Mouse (Mus musculus) CD4-positive, CD25-positive, alpha-beta regulatory T cell, adult 2 months (primary cell): ENCODE data around the gene Fahd1.

Experiments
- DNase-seq: peaks from one replicate; pipeline ENCODE4 v3.0.0-alpha.2; 2012; ENCODE audit warnings: low read depth, low spot score

Fahd1 gene

DNA sequence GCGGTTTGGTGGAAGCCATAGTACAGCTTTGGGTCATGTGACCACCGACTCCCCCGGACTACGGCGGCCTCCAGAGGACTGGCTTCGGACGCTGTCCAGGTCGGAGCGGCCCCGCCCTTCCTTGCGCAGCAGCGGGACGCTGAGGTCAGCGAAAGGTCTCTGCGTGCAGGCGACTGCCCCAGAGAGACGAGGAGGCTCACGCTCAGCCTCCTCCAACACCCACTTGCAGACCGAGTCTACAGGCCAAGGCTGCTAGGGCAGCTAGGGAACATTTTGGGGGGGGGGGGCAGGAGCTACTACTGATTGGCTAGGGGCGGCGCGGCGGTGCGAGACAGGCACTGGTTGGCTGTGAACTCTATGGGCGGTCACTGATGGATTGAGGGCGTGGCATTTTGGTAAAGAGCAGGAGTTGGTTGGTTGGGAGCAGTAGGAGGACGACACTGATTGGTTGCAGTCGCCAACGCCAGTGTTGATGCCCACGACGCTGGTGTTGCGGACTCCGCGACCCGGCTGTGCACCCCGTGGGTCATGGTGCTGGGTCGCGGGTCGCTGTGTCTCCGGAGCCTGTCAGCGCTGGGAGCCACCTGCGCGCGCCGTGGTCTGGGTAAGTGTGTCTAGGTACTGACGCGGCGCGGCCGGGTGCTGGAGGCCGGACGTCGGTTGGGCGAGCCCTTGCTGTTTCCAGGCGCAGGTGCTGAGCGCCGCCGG is at the start of gene Fahd1:
Gene Fahd1 (minus strand): TSS at position 300 of the 708 bp plus-strand sequence.
- DNase-seq, result peak; percentile 98

DNA sequence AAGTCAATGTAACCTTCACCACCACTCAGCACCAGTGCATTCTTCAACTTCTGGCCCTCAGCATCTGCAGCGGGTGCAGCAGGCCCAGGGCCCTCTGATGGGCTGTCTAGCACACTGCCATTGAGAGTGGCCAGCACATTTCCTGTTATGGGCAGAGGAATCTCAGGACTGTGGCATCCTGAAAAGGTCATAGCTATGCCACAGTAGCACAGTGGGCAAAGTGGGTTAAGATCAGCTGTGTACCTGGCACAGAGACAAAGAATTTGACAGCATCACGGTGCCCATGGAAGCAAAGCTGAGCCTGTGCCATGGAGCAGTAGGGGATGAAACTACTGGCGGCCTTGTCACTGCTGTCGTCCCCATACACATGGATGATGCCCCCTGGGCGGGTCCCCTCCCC is 49.0 kb upstream of the Fahd1 start:
- no peak for DNase-seq

DNA sequence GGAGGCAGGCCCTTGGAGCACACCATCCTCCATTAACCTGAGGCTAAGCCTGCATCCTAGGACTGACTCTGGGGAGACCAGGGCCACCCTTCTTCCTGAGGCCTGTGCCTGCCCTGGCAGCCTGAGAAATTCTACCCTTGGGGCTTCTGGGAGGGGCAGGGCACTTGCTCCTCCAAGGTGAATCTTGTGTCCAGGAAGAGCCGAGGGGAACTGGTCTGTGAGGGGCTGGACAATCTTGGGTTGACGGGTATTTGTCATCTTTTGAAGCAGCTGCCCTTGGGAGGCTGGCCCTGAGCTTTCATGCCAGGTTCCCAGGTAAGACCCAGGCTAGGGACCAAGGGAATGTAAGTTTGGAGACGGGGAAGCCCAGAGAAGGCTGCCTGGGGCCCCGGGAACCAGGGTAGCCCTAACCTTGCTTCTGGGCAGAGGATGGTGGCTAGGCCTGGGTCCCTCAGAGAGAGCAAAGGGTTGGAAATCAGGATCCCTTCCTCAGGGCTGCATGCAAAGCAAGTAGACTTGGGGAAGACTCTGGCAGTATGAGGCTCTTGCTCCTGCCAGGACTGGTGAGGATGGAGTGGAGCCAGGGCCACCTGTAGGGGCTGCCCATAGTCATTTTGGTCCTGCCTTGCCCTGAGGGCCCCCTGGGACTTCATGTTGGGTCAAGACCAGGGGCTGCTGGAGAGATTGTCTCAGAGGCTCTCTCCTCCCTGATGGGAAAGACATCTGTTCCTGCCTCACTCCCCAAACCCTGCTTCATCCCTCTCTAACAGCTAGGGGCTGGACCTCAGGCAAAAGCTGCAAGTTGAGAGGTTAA is 48.1 kb upstream of the Fahd1 start:
- no peak for DNase-seq

DNA sequence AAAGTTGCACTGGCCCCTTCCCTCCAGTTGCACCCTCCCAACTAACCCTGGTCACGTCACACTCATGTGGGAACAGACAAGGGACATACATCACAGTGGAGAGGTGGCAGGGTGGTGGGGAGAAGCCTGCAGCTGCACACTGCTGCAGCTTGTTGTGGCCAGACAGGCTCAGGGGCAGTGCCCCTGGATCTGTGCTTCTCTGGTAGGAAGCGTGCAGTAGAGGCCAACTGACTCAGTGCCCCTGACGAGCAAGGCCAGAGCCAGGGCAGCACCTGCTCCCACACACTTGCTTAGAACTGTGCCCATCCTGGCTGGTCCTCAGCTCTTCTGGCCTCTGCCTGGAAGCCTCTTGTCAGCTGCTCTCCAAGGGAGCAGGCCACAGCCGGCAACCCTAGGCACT is 47.4 kb upstream of the Fahd1 start:
- DNase-seq, result no peak

DNA sequence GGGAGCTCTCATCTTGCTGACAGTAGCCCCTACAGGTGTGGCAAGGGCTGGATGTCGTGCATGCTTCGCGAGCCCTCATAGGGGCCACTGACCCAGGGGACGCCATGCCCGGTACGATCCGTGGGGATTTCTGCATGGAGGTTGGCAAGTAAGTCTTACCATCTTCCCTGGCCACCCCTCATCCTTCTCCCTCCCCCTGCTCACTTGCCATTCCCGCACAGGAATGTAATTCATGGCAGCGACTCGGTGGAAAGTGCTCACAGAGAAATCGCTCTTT is 46.8 kb upstream of the Fahd1 start:
- no peak for DNase-seq

DNA sequence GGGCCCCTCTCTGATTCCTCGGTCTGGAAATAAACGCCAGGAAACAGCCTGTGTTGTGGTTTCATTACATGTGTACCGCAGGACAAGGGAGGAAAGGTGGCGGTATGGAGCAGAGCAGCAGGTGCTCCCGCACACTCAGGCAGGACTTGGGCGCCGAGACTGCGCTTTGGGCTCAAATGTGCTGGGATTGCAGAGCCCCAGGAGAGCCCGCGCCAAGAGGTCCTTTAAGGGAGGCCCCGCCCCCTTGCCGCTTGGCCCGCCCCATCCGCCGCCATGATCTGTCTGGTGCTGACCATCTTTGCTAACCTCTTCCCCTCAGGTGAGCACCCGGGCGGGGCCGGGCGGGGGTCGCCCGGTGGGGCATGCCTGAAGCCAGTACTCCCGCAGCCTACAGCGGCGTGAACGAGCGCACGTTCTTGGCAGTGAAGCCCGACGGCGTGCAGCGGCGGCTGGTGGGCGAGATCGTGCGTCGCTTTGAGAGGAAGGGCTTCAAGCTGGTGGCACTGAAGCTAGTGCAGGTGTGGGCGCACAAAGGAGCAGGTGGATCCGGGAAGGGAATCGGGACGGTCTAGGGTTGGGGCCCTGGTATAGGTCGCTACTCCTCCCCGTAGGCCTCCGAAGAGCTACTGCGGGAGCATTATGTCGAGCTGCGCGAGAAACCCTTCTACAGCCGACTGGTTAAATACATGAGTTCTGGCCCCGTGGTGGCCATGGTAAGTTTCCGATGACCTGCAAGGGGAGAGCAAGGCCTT is 46.3 kb upstream of the Fahd1 start, which contains the start of gene Nme3:
Gene Nme3 (plus strand): TSS at position 260 of the 752 bp plus-strand sequence.
- peak; percentile 80 for DNase-seq

DNA sequence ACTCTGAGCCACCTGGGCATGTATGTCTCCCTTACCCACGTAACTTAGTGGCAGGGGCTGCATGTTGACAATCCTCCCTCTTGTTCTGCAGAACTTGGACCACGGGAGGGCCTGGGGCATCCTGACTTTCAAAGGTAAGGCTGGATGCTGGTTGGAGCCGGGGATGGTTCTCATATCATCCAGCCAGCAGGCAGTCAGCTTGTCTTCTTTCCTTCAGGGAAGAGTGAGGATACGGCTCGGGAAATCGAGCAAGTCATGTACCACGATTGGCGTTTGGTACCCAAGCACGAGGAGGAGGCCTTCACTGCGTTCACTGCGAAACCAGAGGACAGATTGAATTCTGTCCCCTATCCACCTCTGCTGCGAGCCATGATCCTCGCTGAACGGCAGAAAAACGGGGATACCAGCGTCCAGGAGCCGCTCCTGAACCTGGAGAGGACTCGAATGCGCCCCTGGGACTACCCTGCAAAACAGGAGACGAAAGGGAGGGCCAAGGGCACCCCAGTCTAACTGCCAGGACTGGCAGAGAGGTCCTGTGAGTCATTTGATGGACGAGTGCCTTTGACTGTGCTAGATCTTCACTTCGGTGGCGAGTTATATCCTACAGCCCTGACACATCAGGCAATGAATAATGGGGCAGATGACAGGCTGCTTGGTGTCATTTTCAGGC is 45.5 kb upstream of the Fahd1 start:
- no peak for DNase-seq

DNA sequence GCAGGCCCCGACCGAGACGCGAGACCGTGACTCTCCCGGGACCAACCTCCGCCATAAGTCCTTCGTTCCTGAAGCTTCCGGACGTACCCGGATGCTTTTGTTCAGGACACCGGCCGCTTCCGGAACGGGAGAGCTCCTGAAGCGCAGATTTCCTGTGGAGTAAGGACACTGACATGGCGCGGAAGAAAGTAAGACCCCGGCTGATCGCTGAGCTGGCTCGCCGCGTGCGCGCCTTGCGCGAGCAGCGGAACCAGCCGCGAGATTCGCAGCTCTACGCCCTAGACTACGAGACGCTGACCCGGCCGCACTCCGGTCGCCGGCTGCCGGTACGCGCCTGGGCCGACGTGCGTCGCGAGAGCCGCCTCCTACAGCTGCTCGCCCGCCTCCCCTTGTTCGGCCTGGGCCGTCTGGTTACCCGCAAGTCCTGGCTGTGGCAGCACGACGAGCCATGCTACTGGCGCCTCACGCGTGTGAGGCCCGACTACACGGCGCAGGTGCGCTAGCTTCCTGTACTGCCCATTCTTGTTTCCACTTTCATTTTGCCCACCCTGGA is 44.9 kb upstream of the Fahd1 start, which contains the start of the genes Eme2 and Mrps34:
Gene Eme2 (minus strand): TSS at position 93 of the 553 bp plus-strand sequence.
Gene Mrps34 (plus strand): TSS at position 122 of the 553 bp plus-strand sequence.
- peak; percentile 85 for DNase-seq

DNA sequence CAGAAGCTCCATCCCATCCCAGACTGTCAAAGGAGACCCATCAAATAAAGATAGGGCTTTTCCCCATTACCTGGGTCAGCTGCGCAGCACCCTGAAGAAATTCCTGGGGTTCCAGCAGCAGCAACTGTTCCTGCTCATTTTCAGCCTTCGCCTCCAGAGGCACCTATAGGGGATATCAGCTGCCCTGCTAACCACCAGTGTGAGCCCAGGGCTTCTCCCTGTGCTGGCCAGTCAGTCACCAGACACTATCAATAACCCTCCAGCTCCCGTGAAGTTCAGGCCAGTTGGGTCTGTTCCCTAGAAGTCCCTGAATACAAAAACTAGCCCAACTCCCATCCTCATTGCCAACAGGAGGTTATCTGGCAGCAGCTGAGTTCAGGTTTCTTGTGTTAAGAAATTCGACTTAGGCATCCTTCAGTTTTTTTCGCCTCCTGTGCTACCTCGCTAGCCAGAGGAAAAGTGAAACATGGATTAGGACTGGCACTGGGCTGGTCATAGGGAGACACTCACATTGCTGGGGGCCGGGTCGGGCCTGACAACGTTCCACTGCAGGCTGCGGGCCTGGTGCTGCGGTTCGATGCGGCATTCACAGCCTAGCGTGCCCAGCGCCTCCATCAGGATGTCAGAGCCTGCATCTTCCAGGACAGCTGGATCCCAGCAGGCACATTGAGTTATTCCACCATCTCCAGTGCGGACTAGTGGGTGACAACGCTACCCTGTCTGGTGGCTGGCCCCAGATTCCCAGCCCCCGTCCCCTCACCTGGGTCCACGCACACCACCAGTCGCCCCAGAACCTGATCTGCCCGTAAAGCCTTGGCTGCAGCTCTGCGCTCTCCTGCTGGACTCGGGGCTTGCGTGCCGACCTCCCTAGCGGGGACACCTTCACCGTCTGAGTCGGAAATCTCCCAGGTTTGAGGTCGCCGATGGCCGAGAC is 44.2 kb upstream of the Fahd1 start:
- DNase-seq, result no peak

DNA sequence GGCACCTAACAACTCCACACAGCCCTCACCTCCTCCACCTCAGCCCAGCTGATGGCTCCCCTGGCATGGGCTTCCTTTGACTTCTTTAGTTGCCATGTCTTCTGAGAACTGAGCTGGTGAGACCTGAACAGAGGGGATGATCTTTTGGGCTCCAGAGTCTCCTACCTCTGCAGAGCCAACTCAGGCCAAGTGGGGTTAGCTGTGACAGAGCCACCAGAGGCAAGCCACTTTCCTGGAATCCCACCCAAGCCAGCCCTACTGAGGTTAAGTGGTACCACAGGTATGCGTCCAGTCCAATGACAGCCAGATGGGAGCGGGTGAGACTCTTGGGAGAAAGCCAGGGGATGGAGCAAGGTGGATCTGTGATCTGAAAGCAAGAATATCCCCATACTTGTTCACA is 43.1 kb upstream of the Fahd1 start:
- DNase-seq, result no peak

DNA sequence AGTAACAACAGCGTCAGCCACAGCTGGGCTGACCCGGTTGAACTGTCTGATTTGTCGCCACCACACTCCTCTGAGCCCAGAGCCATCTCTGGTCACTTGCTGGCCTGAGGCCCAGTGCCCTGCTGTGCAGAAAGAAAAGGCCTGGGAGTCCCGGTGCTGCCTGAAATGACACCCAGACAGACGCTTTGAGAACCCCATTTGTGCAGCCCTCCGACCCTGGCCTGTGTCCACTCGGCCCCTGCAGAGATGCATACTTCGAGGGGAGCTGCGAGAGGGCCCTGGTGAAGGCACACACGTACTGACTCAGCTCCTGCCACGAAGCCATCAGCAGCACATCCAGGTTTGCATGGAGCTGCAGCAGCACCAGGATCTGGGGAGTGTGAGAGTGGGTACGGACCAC is 42.6 kb upstream of the Fahd1 start:
- no peak for DNase-seq

DNA sequence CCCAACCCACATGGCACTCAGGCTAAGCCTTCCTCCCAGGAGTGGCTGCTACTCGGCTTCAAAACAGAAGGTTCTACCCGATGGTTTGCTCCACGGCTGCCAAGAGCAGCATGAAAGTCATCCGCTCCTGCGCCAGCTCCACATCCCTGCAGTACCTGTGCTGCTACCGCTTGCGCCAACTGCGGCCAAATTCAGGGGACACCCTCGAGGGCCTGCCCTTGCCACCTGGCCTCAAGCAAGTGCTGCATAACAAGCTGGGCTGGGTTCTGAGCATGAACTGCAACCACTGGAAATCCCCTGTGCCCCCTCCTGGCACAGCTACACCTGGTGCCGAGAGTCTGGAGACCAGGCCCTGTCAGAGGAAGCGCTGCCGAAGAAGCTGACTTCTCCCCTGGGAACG is 41.2 kb upstream of the Fahd1 start:
- DNase-seq, result no peak

DNA sequence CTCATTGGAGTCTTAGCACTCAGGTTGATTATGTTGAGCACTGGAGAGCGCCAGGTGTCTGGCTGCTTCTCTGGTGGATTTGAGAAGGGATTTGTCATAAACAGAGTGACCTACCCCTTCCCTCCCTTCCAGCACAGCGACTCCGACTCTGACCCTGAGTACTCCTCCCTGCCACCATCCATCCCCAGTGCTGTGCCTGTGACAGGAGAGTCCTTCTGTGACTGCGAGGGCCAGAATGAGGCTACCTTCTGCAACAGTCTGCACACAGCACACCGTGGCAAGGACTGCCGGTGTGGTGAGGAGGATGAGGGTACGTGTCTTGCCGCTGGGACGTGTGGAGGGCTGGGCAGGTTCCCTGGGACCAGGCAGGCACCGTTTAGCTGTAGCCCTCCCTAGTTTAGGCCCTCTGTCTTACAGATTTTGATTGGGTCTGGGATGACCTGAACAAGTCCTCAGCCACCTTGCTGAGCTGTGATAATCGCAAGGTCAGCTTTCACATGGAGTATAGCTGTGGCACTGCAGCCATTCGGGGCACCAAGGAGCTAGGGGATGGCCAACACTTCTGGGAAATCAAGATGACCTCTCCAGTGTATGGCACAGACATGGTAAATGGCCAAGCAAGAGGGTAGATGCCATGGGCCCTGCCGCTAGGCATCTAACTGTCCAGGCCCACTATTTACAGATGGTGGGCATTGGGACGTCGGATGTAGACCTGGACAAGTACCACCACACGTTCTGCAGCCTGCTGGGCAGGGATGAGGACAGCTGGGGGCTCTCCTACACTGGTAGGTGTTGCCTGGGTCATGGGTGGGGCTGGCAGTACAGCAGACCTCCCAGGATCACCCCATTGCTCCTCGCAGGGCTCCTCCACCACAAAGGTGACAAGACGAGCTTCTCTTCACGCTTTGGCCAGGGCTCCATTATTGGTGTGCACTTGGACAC is 40.3 kb upstream of the Fahd1 start:
- DNase-seq, result no peak

DNA sequence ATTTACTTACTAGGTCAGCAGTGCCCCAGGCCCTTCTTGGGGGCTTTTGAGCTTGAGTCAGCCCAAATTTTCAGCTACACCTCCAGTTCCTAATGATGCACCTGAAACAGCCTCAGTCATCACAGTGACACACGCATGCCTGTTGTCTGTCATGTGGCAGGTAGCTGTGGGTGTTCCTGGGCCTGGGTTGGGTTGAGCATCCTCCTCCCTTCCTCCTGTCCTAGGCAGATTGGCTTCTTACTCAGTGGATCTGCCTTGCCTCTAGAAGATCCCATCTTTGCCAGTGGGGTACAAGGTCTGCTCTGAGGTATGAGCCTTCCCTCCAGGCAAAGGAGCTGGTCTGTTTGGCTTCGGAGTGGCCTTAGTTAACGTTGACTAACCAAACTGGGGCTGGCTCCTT is 38.7 kb upstream of the Fahd1 start:
- DNase-seq, result no peak

DNA sequence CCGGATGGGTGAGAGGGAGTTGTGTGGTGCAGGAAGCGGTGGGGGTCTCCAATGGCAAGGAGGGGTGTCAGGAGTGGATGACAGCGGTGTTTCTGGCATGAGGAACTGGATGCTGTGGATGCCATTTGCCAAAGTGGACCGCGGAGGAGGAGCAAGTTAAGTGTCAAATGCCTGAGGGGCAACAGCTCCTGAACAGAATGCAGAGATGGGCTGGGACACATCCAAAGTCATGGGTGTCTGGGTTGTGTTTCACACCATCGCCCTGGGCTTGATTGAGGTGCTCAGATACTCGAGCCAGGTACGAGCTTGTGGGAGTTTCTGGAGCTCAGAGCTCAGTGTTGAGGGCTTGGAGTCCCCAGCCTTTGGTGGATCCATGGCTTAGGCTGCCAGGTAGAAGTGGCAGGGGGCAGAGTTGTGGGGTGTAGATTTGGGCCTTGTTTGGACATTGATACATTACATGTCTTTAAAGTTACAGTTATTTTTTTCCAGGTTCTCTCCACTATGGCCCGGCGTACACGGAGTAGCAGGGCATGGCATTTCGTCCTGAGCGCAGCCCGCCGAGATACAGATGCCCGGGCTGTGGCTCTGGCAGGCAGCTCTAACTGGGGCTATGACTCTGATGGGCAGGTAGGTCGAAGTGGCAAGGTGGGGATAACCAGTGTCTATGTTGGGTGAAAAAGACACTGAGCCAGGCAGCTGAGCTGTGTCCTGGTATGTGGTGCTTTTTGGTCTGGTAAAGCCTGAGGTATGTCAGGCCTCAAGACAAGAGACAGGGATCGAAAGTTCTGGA is 37.3 kb upstream of the Fahd1 start:
- DNase-seq, result peak; percentile 37

DNA sequence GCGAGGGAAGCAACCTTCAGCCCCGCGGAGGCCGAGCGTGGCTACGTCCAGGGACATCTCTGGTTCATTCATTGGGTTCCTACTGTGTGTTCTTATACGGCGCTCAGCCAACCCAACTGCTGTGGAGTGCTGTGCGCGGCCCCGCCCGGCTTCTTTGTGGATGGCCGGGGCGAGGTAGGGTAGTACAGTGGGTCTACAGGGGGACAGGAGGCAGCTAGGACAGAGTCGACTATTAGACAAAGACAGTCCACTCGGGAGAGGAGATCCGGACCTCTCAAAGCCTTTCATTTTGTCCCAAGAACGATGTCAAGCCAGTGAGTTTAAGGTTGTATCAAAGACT is 36.7 kb upstream of the Fahd1 start:
- no peak for DNase-seq

DNA sequence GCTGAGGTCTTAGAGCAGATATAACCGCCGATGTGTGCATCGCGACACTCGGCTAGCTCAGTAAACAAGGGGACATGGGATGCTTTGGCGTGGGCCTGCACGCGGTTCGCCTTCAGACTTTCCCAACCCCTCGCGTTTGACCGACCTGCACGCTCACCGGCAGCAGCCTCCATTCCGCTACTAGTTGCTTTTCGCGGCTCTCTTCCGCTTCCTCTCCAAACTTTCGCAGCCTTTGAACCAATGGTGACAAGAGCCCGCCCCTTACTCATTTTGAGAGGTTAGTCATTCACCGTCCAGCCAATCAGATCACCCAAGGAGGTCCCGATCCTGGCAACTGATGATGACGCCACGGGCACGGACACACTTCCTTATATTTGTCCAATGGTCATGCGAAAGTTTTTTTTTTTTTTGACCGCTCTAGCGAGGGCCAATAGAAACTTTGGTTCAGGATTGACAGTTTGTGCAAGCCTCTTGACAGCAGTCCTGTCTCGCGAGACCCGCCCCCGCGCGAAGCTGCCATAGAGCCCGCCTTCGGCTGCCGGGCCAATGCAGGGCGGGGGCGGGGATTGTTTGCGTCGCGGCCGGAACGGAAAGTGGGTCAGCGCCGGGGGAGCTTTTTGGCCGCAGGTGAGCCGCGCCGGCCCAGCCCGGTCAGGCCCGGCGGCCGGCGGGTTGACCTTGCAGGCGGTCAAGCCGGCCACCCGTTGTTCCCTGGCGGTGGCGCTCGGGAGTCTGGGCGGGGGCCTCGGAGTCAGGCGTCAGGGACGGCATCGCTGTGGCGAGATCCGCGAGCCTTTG is 36.2 kb upstream of the Fahd1 start, which contains the start of the genes Nubp2 and Spsb3:
Gene Nubp2 (minus strand): TSS at position 216 of the 798 bp plus-strand sequence.
Gene Spsb3 (plus strand): TSS at position 510 of the 798 bp plus-strand sequence.
- peak; percentile 98 for DNase-seq
